In genomic region chr4:98556449-98556848, GRCm38 (mm10) we compare ENCODE assay signal across 14 mouse cellular contexts.
DNase-seq lines count a peak whose midpoint lies in the region; ATAC-seq and TF ChIP-seq lines count a peak whose summit lies in the region.
"Had no signal": no experiment of that assay in that cellular context is flagged by ENCODE, and none has a peak within 500 bp of the region (broad histone marks: within the 10 kb centered on the region; RNA-seq: fewer than 3 reads in every experiment).

No protein-coding gene starts in this region.

- no peaks in the 10 kb centered on the region for H3K9me3 ChIP-seq in heart, embryonic 13.5 days
- H3K9me3 ChIP-seq in heart, embryonic 10.5 days: no peaks in the 10 kb centered on the region
- H3K9me3 ChIP-seq in forebrain, embryonic 15.5 days: no peaks in the 10 kb centered on the region
- no peaks in the 10 kb centered on the region for H3K9me3 ChIP-seq in embryonic facial prominence, embryonic 10.5 days
- H3K9me3 ChIP-seq: hindbrain, embryonic 12.5 days; limb, embryonic 10.5 days had no signal

- no peak for TF ChIP-seq CTCF in kidney, adult 2 months (conservative IDR thresholded peaks at IDR 0.05; ENCODE audit: insufficient read depth, insufficient read length, low read depth, low read length)

- no peak overlapping the region for H3K4me3 ChIP-seq in heart, embryonic 13.5 days
- H3K4me3 ChIP-seq in heart, embryonic 10.5 days: no peak overlapping the region
- H3K4me3 ChIP-seq in kidney, adult 2 months (ENCODE audit: insufficient read depth, low read depth, low read length): no peak overlapping the region
- no peak overlapping the region for H3K4me3 ChIP-seq in forebrain, embryonic 15.5 days
- H3K4me3 ChIP-seq in embryonic facial prominence, embryonic 10.5 days: no peak overlapping the region
- H3K4me3 ChIP-seq: hindbrain, embryonic 12.5 days; limb, embryonic 10.5 days had no signal

- TF ChIP-seq POLR2A in kidney, adult 2 months (IDR thresholded peaks at IDR 0.05; ENCODE audit: low read depth, low read length): no peak

- H3K4me1 ChIP-seq in heart, embryonic 13.5 days: peaks cover 20% of the 10 kb centered on the region
- no peaks in the 10 kb centered on the region for H3K4me1 ChIP-seq in heart, embryonic 10.5 days
- H3K4me1 ChIP-seq in kidney, adult 2 months (ENCODE audit: control insufficient read depth, insufficient read depth, low read length): peaks cover 13% of the 10 kb centered on the region
- H3K4me1 ChIP-seq in forebrain, embryonic 15.5 days: peaks cover 24% of the 10 kb centered on the region
- no peaks in the 10 kb centered on the region for H3K4me1 ChIP-seq in embryonic facial prominence, embryonic 10.5 days
- H3K4me1 ChIP-seq: hindbrain, embryonic 12.5 days had no signal

- H3K27ac ChIP-seq in heart, embryonic 13.5 days (replicated peaks): 0 out of 2 replicates have a peak overlapping the region, but pooled peaks have one; percentile 32
- H3K27ac ChIP-seq in heart, embryonic 10.5 days: no peak overlapping the region
- H3K27ac ChIP-seq in kidney, adult 2 months (ENCODE audit: insufficient read depth, low read depth, low read length): no peak overlapping the region
- H3K27ac ChIP-seq in forebrain, embryonic 15.5 days (replicated peaks): peak overlapping the region; percentile 31; the same call in 1 of the 2 replicates
- no peak overlapping the region for H3K27ac ChIP-seq in embryonic facial prominence, embryonic 10.5 days (replicated peaks)
- H3K27ac ChIP-seq: hindbrain, embryonic 12.5 days; limb, embryonic 10.5 days had no signal

- H3K36me3 ChIP-seq in heart, embryonic 13.5 days: no peaks in the 10 kb centered on the region
- no peaks in the 10 kb centered on the region for H3K36me3 ChIP-seq in heart, embryonic 10.5 days
- no peaks in the 10 kb centered on the region for H3K36me3 ChIP-seq in kidney, adult 2 months (ENCODE audit: control insufficient read depth, insufficient read depth, low read length)
- no peaks in the 10 kb centered on the region for H3K36me3 ChIP-seq in forebrain, embryonic 15.5 days
- H3K36me3 ChIP-seq in embryonic facial prominence, embryonic 10.5 days (replicated peaks): no peaks in the 10 kb centered on the region
- H3K36me3 ChIP-seq: hindbrain, embryonic 12.5 days; limb, embryonic 10.5 days had no signal

- H3K9ac ChIP-seq in heart, embryonic 13.5 days: no peak overlapping the region
- no peak overlapping the region for H3K9ac ChIP-seq in forebrain, embryonic 15.5 days (replicated peaks)
- H3K9ac ChIP-seq: hindbrain, embryonic 12.5 days had no signal

- ATAC-seq in heart, embryonic 13.5 days (ENCODE audit: extremely low read depth, insufficient number of reproducible peaks, low FRiP score, low TSS enrichment): no peak
- ATAC-seq in forebrain, embryonic 15.5 days (replicated peaks): no peak

- no peak overlapping the region for H3K4me2 ChIP-seq in heart, embryonic 13.5 days
- H3K4me2 ChIP-seq in forebrain, embryonic 15.5 days (replicated peaks): no peak overlapping the region
- H3K4me2 ChIP-seq: hindbrain, embryonic 12.5 days; midbrain, embryonic 11.5 days had no signal

- WGBS in heart, embryonic 13.5 days: 55% methylated on average over 6 of the region's 6 CpGs
- WGBS in heart, embryonic 10.5 days: 82% methylated on average over 6 of the region's 6 CpGs
- 70% methylated on average over 6 of the region's 6 CpGs for WGBS in kidney, adult 2 months
- WGBS in forebrain, embryonic 15.5 days: 89% methylated on average over 6 of the region's 6 CpGs
- WGBS in embryonic facial prominence, embryonic 10.5 days: 93% methylated on average over 6 of the region's 6 CpGs

- DNase-seq in heart, embryonic 10.5 days (ENCODE audit: low spot score): no peak
- peak; percentile 3 for DNase-seq in kidney, adult 2 months
- DNase-seq in kidney, adult 11 months: no peak
- peak; percentile 19 for DNase-seq in NIH3T3 (ENCODE audit: low read depth)
- no peak for DNase-seq in embryonic facial prominence, embryonic 10.5 days (ENCODE audit: low spot score)
- DNase-seq: adrenal gland, postnatal 10 days; embryo, embryonic 11 days; liver; thymus, postnatal 14 days had no signal

- no peaks in the 10 kb centered on the region for H3K27me3 ChIP-seq in heart, embryonic 13.5 days (replicated peaks)
- no peaks in the 10 kb centered on the region for H3K27me3 ChIP-seq in heart, embryonic 10.5 days (ENCODE audit: insufficient read depth, poor library complexity, severe bottlenecking)
- H3K27me3 ChIP-seq in kidney, adult 2 months (replicated peaks; ENCODE audit: control insufficient read depth, insufficient read depth, low read length): no peaks in the 10 kb centered on the region
- H3K27me3 ChIP-seq in forebrain, embryonic 15.5 days: no peaks in the 10 kb centered on the region
- H3K27me3 ChIP-seq in embryonic facial prominence, embryonic 10.5 days (replicated peaks; ENCODE audit: low read depth, poor library complexity, severe bottlenecking): no peaks in the 10 kb centered on the region
- H3K27me3 ChIP-seq: hindbrain, embryonic 12.5 days had no signal

Comparison
In these comparisons a context has a peak if more than half of its experiments do, and no peak if none do; other contexts are left out.
1. H3K27ac ChIP-seq: peak in heart, embryonic 13.5 days (single experiment) and forebrain, embryonic 15.5 days (single experiment); none in heart, embryonic 10.5 days (single experiment), kidney, adult 2 months (single experiment) and embryonic facial prominence, embryonic 10.5 days (single experiment).
2. DNase-seq: peak in kidney, adult 2 months (single experiment) and NIH3T3 (single experiment); none in heart, embryonic 10.5 days (single experiment), kidney, adult 11 months (single experiment) and embryonic facial prominence, embryonic 10.5 days (single experiment).